Mouse (Mus musculus) midbrain, embryonic 14.5 days (tissue): ENCODE results near the gene Sh3rf3. TPM values are rescaled to one million over a fixed set of nuclear protein-coding genes. Genes with fewer than 3 reads are reported as not detected.

Experiments
- ATAC-seq: fragments of 200-750 bp; cut with Nextera tagmentation; 2 replicates; pipeline ENCODE4 v1.8.0; 2017; ENCODE audit warnings: moderate number of reproducible peaks, moderate library complexity; ENCODE audit not compliant: low FRiP score, low TSS enrichment
- DNase-seq: peaks from one replicate; pipeline ENCODE4 v3.0.0-alpha.2; 2015
- H3K27ac ChIP-seq: fragments of 300-500 bp; sonication (generic); replicated peaks from 2 replicates; pipeline ENCODE4 v1.5.1; 2014; ENCODE audit warnings: mild to moderate bottlenecking, low read depth, low read length, moderate library complexity
- H3K27me3 ChIP-seq: fragments of 300-500 bp; sonication (generic); 2 replicates; pipeline ENCODE4 v1.6.1; 2014; ENCODE audit warnings: low read length, control low read depth, mixed read lengths; ENCODE audit not compliant: control insufficient read depth, insufficient read depth
- H3K36me3 ChIP-seq: fragments of 300-500 bp; sonication (generic); 2 replicates; pipeline ENCODE4 v1.6.1; 2014; ENCODE audit warnings: low read length, control low read depth; ENCODE audit not compliant: control insufficient read depth, insufficient read depth
- H3K4me1 ChIP-seq: fragments of 300-500 bp; sonication (generic); 2 replicates; pipeline ENCODE4 v1.6.1; 2014; ENCODE audit warnings: mild to moderate bottlenecking, antibody characterized with exemption, low read length, control low read depth; ENCODE audit not compliant: control insufficient read depth, insufficient read depth
- H3K4me2 ChIP-seq: fragments of 300-500 bp; sonication (generic); 2 replicates; pipeline ENCODE4 v1.6.1; 2014; ENCODE audit warnings: mild to moderate bottlenecking, low read length, moderate library complexity
- H3K4me3 ChIP-seq: fragments of 300-500 bp; sonication (generic); replicated peaks from 2 replicates; pipeline ENCODE4 v1.5.1; 2014; ENCODE audit warnings: low read depth, low read length
- H3K9ac ChIP-seq: fragments of 300-500 bp; sonication (generic); replicated peaks from 2 replicates; pipeline ENCODE4 v1.6.1; 2014; ENCODE audit warnings: mild to moderate bottlenecking, low read length, moderate library complexity
- H3K9me3 ChIP-seq: fragments of 300-500 bp; sonication (generic); 2 replicates; pipeline ENCODE4 v1.6.1; 2016; ENCODE audit warnings: low read length, control low read depth, mixed read lengths; ENCODE audit not compliant: control insufficient read depth
- WGBS: fragments of 180-500 bp; shearing (Covaris S2); extraction: QIAGEN DNeasy Blood & Tissue Kit; methylation state at CpG from one replicate; pipeline ENCODE4 v1.1.7; 2014; 5-methylcytosine and 5-hydroxymethylcytosine counted together
- polyA plus RNA-seq: library from polyadenylated mRNA; unstranded; fragments of >200 nt; fragmentation: Nextera tagmentation; extraction: Ambion mirVana; gene quantifications from 2 replicates; pipeline ENCODE4 v1.2.1, GENCODE M21; 2014

Gene Sh3rf3
- polyA plus RNA-seq, 1 experiment from 2014 or later: 2.4 TPM

- Histone ChIP-seq H3K4me1 (no peaks in the 10 kb centered on the region), H3K9ac (no peak overlapping the region), H3K4me3 (no peak overlapping the region), H3K27me3 (no peaks in the 10 kb centered on the region), H3K36me3 (no peaks in the 10 kb centered on the region), H3K9me3 (no peaks in the 10 kb centered on the region), H3K4me2 (no peak overlapping the region), H3K27ac (no peak overlapping the region)
- ATAC-seq (no peak), DNase-seq (no peak)
- WGBS: 88% methylated on average over 8 of the region's 8 CpGs
Observed at GRCm38 (mm10) chr10:59105885-59106284, 292.7 kb downstream of the Sh3rf3 start.

- DNase-seq (no peak), ATAC-seq (no peak)
- Histone ChIP-seq H3K9me3 (no peaks in the 10 kb centered on the region), H3K9ac (no peak overlapping the region), H3K36me3 (no peaks in the 10 kb centered on the region), H3K27me3 (no peaks in the 10 kb centered on the region), H3K27ac (no peak overlapping the region), H3K4me3 (no peak overlapping the region), H3K4me2 (no peak overlapping the region), H3K4me1 (no peaks in the 10 kb centered on the region)
- 69% methylated on average over 3 of the region's 3 CpGs for WGBS
Observed at GRCm38 (mm10) chr10:59106644-59107043, 293.5 kb downstream of the Sh3rf3 start.

- no peaks in the 10 kb centered on the region for H3K9me3 ChIP-seq
- H3K4me3 ChIP-seq: no peak overlapping the region
- ATAC-seq: no peak
- peak; percentile 79 for DNase-seq
- H3K9ac ChIP-seq: no peak overlapping the region
- no peaks in the 10 kb centered on the region for H3K36me3 ChIP-seq
- H3K4me1 ChIP-seq: no peaks in the 10 kb centered on the region
- WGBS: 48% methylated on average over 2 of the region's 2 CpGs
- H3K27me3 ChIP-seq: no peaks in the 10 kb centered on the region
- H3K27ac ChIP-seq: no peak overlapping the region
- H3K4me2 ChIP-seq: no peak overlapping the region
Observed at GRCm38 (mm10) chr10:59109015-59109414, 295.9 kb downstream of the Sh3rf3 start.

- Histone ChIP-seq H3K4me1 (no peaks in the 10 kb centered on the region), H3K27me3 (no peaks in the 10 kb centered on the region), H3K4me2 (no peak overlapping the region), H3K4me3 (no peak overlapping the region), H3K27ac (no peak overlapping the region), H3K9ac (no peak overlapping the region), H3K36me3 (no peaks in the 10 kb centered on the region), H3K9me3 (no peaks in the 10 kb centered on the region)
- no peak for DNase-seq
- 95% methylated on average over 7 of the region's 7 CpGs for WGBS
- ATAC-seq: no peak
Observed at GRCm38 (mm10) chr10:59110386-59110785, 297.2 kb downstream of the Sh3rf3 start.

GRCm38 (mm10) chr10:59112755-59113154, 299.6 kb downstream of the Sh3rf3 start:
- ATAC-seq (no peak), DNase-seq (no peak)
- no peaks in the 10 kb centered on the region for H3K36me3 ChIP-seq
- H3K27me3 ChIP-seq: no peaks in the 10 kb centered on the region
- H3K9ac ChIP-seq: no peak overlapping the region
- H3K9me3 ChIP-seq: no peaks in the 10 kb centered on the region
- H3K27ac ChIP-seq: no peak overlapping the region
- H3K4me1 ChIP-seq: no peaks in the 10 kb centered on the region
- no peak overlapping the region for H3K4me3 ChIP-seq
- 93% methylated on average over 8 of the region's 8 CpGs for WGBS
- H3K4me2 ChIP-seq: no peak overlapping the region

GRCm38 (mm10) chr10:59113386-59113785, 300.2 kb downstream of the Sh3rf3 start:
- DNase-seq: no peak
- Histone ChIP-seq H3K4me1 (no peaks in the 10 kb centered on the region), H3K9me3 (no peaks in the 10 kb centered on the region), H3K9ac (no peak overlapping the region), H3K27me3 (no peaks in the 10 kb centered on the region), H3K27ac (no peak overlapping the region), H3K4me3 (no peak overlapping the region), H3K36me3 (no peaks in the 10 kb centered on the region), H3K4me2 (no peak overlapping the region)
- ATAC-seq: no peak
- 88% methylated on average over 9 of the region's 9 CpGs for whole genome bisulfite sequencing

GRCm38 (mm10) chr10:59114535-59115291, 301.6 kb downstream of the Sh3rf3 start:
- WGBS: 57% methylated on average over 15 of the region's 15 CpGs
- no peaks in the 10 kb centered on the region for H3K4me1 ChIP-seq

GRCm38 (mm10) chr10:59115691-59116090, 302.5 kb downstream of the Sh3rf3 start:
- Histone ChIP-seq H3K27me3 (no peaks in the 10 kb centered on the region), H3K9ac (no peak overlapping the region), H3K27ac (no peak overlapping the region), H3K4me2 (no peak overlapping the region), H3K4me1 (no peaks in the 10 kb centered on the region), H3K36me3 (no peaks in the 10 kb centered on the region), H3K9me3 (no peaks in the 10 kb centered on the region), H3K4me3 (no peak overlapping the region)
- ATAC-seq (no peak), DNase-seq (no peak)
- 90% methylated on average over 2 of the region's 2 CpGs for WGBS

More at GRCm38 (mm10) chr10:59114535-59115291, 301.6 kb downstream of the Sh3rf3 start:
- Histone ChIP-seq H3K36me3 (no peaks in the 10 kb centered on the region), H3K9me3 (no peaks in the 10 kb centered on the region), H3K27me3 (no peaks in the 10 kb centered on the region), H3K4me2 (no peak overlapping the region), H3K27ac (no peak overlapping the region), H3K4me3 (no peak overlapping the region), H3K9ac (no peak overlapping the region)
- DNase-seq (no peak), ATAC-seq (no peak)

- no peak overlapping the region for H3K4me3 ChIP-seq
- no peak overlapping the region for H3K4me2 ChIP-seq
- no peaks in the 10 kb centered on the region for H3K4me1 ChIP-seq
- no peak for DNase-seq
- no peaks in the 10 kb centered on the region for H3K36me3 ChIP-seq
- ATAC-seq: no peak
- H3K9ac ChIP-seq: no peak overlapping the region
- no peaks in the 10 kb centered on the region for H3K27me3 ChIP-seq
- H3K27ac ChIP-seq: no peak overlapping the region
- no peaks in the 10 kb centered on the region for H3K9me3 ChIP-seq
- WGBS: 80% methylated on average over 9 of the region's 9 CpGs
Observed at GRCm38 (mm10) chr10:59116331-59116730, 303.2 kb downstream of the Sh3rf3 start.
